Mouse (Mus musculus) adipocyte (in vitro differentiated cells): ENCODE data around the gene Ces2g.
A peak's percentile ranks its signal among the peaks of the same experiment; 100 is the strongest.

Source experiments
- DNase-seq: peaks from one replicate; pipeline ENCODE4 v3.0.0-alpha.2; 2016; ENCODE audit warnings: low spot score

The Ces2g gene

DNA sequence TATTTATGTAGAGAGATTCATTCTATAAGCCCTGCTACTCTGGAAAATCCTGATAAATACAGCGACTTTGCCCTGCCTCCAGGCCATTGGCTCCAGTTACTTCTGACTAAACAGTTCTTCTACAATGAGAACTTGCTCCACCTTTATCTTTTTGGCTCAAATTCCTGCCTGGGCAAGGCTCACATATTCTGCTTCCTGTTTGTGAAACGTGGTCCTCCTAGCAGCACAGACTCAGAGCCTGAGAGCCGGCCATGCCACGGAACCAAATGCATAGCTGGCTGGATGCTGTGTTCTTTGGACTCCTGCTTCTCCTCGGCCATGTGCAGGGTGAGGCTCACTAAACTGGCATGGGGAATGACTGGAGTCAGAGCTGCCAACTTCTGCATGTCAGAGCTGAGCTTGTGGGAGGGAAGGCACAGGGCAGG, at the start of gene Ces2g:
TSS of gene Ces2g (plus strand) at position 182 of the 425 bp plus-strand sequence.
- peak; percentile 16 for DNase-seq

DNA sequence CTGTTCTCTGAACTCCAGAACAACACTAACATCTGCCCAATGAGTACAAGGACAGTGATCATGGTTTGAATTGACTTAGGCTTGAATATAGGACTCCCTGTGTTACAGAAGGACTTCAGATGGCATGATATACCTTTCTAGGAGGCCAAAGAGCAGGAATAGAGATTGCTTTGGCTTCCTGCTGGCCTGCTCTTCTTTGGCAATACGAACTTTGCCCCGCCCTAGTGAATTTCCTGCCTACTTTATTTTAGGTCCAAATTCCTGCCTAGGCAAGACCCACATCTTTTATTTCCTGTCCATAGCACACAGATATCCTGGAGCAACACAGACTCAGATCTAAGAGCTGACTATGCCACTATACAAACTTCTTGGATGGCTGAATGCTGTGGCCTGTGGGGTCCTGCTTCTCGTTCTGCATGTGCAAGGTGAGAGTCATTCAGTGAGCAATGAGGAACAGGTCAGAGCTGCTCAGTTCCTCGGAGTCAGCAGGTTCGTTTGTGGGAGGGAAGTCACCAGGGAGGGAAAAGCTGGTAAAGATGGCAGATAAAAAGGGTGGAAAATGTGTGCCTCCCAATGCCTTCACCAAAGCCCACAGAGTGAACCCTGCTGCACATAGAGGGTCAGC, 35.4 kb upstream of the Ces2g start, which contains the start of gene Ces2e:
TSS of gene Ces2e (plus strand) at position 289 of the 625 bp plus-strand sequence.
- no peak for DNase-seq

DNA sequence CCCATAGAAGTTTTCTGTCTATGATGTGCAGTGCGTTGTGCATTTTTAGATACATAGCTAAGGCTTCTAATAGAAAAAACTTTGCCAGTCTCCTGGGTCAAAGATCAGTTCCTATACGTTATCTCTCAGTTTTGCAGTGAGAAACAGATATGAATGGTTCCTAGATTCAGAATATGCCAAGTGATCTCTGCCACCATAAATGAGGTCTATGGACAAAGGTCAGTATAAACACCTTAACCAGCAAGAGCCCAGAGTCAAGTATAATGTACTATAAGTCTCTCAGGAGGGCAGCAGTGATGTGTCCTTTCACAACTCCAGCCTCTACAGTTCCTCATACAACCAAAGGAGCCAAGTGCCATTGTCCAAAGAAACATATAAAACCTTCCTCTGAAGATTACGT, 34.2 kb upstream of the Ces2g start:
- no peak for DNase-seq

DNA sequence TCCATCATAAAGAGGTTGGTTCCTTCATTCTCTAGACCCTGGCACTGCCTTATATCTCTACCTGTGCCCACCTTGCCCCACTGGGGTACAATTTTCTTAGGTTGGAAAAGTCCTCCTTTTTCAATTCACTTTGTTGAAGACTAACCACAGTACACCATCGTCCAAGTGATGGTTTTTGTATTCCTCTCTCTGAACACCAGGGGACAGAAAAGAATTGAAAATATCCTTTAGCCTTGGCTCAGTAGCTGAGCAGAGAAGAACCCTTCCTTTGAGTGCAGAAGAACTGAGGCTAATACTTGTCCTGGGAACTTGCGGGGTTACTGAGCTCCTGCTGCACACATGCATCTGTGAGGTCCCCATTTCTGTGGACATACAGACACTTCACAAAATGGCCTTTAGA, 16.9 kb upstream of the Ces2g start:
- DNase-seq = no peak

DNA sequence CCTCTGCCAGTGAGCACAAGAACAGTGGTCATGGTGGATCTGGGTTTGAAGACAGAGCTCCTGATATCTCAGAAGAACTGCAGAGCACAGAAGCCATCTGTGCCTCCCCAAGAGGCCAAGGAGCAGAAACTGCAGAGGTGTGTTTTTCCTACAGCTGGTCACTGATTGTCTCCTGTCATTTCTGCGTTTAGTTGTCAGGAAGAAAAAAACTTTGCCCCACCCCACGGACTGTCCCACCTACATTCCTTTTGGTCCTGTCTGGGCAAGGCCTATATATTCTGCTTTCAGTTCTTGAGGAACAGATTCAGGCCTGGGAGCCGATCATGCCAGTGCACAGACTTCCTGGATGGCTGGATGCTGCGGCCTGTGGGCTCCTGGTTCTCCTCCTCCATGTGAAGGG, 14.5 kb upstream of the Ces2g start, which contains the start of gene Ces2f:
TSS of gene Ces2f (plus strand) at position 301 of the 400 bp plus-strand sequence.
- no peak for DNase-seq

DNA sequence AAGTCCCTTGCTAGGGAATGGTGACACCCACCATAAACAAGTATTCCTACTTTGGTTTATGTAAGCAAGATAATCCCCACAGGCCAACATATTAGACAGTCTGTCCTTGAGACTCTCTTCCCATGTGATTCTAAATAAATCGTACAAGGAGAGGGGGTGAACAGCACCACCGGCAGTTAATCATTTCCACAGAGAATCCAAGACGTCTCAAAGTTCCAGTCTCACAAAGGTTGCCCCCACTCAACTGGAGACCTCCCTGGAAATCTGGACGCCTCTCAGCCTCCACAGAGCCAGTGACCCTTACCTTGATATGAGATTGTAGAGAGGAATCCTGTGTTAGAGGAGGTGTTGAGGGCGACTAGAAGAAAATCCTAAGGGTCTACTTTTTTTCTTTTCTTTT, 12.5 kb upstream of the Ces2g start:
- DNase-seq = no peak

DNA sequence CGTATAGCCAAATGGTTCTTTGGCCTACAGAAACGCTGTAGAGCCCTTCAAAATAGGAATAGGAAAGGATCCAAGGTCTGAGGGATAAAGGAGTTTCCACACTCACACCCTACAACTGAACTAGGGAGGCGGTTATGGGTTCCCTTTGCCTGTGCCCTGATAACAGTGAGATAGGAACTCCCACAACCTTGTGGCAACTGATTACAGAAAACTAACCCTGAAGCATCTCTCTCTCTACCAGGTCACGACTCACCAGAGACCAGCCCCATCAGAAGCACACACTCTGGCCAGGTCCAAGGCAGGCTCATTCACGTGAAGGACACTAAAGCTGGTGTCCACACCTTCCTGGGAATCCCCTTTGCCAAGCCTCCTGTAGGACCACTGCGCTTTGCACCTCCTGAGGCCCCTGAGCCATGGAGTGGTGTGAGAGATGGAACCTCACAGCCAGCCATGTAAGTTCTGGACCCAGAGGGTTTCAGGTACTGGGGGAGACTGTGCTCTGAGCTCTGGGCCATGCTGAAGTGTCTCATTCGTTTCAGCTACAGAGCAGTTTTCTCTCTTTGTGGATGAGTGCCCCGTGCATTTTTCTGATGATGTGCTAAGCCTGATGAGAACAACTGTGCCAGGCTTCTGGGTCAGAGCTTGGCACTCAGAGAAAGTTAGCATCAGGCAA, 847 bp downstream of the Ces2g start:
- DNase-seq = no peak

DNA sequence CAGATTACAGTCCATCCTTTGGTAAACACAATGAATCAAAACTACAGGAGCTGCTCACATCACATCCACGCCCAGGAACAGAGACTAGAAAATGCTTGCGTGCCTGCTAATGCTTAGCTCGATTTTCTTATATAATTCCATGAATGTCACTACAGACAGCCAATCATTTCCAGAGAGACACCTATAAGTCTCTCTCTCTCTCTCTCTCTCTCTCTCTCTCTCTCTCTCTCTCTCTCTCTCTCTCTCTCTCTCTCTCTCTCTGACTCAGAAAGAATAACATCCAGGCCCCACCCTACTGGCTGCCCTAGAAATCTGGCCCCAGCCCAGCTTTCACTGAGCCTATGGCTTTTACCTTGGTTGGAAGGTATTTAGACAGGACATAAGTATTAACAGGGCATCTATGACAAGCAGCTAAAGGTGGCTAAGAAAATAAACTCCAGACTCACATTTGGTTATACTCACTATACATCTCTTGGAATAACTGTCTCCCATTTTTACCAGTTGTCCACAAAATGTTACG, 1.9 kb downstream of the Ces2g start:
- DNase-seq = no peak

DNA sequence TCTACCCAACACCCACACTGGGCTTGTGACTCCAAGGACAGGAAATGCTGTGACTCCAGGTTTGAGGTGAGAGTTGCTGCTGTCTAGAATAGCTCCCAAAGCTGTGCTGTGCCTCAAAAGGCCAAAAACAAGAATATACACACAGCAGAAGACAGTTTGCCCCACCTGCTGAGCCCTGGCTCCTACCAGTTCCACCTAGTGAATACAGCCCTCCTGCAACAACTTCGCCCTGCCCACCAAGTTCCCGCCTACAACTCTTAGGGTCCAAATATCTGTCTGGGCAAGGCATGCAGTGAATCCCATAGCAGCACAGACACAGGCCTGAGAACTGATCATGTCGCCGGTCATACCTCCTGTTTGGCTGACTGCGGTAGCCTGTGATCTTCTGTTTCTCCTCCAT, 22.6 kb downstream of the Ces2g start:
- no peak for DNase-seq

DNA sequence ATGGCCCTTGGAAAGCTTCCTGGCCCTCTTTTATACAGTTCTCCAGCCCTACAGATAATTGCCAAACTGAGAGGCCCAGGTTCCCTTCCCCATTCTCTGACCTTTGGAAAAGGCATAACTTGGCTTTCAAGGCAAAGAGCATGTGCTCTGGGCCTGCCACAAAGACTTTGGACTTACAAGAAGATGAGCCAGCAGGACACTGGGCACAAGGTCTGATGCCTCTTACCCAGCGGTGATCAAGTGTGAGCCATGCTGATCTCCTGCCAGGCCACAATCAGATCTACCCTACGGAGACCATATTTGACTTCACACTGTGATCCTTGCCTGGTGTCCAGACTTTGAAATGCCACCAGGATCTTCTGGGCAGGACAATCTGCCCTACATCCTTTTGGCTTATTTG, 23.4 kb downstream of the Ces2g start:
- no peak for DNase-seq

DNA sequence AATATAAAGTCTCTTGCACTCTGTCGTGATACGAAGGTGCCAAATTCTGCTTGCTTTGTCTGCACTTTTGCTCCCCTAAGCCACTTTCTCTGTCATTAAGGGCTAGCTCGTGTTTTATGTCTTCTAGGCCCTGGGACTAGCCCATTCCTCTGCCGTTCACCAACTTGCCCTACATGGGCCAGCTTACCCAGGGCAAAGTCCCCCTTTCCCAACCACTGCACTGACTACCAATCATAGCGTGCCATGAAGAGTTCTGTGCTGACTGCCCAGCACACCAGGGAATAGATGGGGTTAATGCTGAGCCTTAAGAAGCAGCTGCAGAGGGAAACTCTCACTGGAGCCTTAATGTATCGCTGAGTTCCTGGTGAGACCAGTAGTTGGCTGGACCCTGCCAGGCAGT, 36.7 kb downstream of the Ces2g start:
- no peak for DNase-seq

DNA sequence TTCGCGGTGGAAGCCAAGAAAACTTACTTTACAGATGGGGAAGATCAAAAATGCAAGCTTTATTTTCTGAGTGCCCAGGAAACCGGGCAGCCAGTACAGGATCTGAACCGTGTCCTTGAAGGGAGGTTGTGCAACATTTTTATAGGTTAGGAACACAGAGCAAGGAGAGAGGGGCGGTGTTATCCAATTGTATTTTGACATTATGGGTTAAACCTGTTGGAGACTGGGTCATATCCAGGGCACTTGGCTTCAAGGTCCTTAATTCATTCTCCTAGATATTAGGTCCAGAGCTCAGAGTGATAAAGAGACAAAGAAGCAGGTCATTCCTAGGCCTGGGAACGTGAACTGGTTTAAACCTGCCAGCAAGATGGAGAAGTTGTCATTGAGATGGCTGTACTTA, 37.7 kb downstream of the Ces2g start:
- no peak for DNase-seq

DNA sequence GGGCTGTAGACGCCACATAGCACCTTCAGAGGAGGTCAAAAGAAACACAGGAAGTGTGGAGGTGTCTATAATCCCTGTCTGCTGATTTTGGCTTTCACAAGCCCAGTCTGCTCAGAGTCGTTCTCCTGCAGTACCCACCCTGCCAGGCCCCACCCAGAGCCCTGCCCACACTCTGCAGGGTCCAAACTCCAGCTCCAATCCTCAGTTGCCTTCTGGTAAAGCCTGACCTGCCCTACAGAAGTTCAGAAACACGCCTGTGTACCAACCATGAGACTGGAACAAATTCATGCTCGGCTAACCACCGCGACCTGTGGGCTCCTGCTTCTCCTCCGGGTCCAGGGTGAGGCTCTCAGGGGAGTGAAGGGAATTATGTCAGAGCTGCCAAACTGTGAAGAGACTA, 39.1 kb downstream of the Ces2g start, which contains the start of gene Ces2h:
TSS of gene Ces2h (plus strand) at position 268 of the 400 bp plus-strand sequence.
- no peak for DNase-seq

DNA sequence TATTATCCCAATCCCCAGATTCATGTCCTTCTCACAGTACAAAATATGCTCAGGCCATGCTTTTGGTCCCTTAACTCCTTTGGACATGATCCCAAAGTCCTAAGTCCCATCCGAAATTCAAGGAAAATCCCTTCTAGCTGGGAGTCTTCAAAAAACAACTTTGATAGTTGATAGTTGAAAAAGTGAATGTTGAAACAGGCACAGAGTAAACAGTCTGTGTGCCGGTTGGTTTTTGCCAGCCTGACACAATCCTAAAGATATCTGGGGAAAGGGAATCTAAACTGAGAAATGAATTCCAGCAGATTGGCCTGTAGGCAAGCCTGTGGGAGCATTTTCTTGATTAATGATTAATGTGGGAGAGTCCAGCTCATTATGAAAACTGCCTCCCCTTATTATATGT, 48.5 kb downstream of the Ces2g start:
- DNase-seq = no peak

DNA sequence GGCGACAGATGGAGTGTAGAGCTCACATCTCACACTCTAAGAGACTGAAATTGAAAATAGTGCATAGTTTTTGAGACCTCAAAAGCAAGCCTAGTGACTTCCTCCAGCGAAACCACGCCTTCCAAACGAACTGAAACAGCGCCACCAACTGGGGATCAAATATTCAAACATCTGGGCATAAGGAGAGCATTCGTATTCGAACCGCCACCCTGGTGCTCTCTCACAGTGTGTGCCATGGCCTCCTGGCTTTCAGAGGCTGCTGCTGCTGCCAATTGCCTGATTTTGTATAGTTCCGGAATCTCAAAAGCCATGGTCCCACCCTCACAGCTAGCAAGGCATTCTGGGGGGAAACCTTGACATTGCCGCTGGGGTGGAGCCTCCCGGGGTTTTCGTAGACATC, 49.6 kb downstream of the Ces2g start:
- DNase-seq = no peak

DNA sequence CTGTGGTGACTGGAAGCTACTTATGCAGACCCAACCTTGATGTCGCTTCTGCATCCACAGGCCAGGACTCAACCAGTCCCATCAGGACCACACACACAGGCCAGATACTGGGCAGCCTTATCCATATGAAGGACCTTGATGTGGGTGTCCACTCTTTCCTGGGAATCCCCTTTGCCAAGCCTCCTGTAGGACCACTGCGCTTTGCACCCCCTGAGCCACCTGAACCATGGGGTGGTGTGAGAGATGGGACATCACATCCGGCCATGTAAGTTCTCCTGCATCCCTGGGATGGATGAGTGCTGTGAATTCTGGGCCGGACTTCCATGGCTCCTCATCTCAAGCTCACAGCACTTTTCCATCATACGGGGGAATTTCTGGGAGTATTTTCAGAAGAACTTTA, 52.9 kb downstream of the Ces2g start:
- DNase-seq = no peak
